Mouse (Mus musculus) brain, embryonic 18.5 days (tissue): Measurements from ENCODE around the gene Cfap69.
"Not testable (repeated sequence)": the region's sequence is repeated elsewhere in the genome, so short reads cannot be mapped to it uniquely, and the experiment has no call there.

Source experiments
- DNase-seq: peaks from one replicate; pipeline ENCODE4 v3.0.0-alpha.2; 2012; ENCODE audit warnings: low read depth, low spot score

Gene Cfap69

DNA sequence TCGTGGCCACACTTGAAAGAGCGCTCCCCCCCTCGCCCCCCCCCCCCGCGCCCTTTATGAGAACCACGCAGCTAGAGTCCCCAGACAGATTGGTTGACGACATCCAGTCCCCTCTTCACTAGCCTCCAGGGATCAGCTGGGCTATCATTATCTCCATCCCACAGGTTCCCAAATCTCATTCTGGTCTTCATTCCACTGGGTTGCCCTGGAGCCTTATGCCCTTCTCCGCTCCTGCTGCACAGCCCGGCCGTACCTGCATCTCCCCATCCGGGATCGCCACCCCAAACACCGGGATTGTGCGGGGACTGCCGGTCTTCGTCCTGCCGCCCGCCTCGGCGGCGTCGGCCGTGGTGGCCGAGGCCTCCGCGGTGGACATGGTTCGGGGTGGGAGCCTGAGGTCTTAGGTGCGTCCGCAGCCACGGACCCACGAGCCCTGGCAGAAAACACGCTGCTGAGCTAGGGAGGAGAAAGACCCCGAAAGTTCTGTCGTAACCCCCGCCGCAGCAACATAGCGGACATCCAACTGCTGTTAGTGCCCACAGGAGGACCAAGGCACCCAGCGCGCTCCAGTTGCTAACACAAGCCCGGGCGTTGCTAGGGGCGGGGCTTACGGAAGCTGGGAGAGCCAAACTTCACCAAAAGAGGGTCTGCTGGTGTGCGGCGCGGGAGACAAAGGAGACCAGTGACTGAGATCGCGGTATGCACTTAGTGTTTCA, at the start of gene Cfap69:
Cfap69 (minus strand) TSS at position 585 of the 716 bp plus-strand sequence.
- DNase-seq, result peak; percentile 83

GRCm38 (mm10) chr5:5711032-5711431, 47.0 kb upstream of the Cfap69 start:
- DNase-seq, result no peak

- no peak for DNase-seq
Observed at GRCm38 (mm10) chr5:5707341-5708278, 43.6 kb upstream of the Cfap69 start.

DNA sequence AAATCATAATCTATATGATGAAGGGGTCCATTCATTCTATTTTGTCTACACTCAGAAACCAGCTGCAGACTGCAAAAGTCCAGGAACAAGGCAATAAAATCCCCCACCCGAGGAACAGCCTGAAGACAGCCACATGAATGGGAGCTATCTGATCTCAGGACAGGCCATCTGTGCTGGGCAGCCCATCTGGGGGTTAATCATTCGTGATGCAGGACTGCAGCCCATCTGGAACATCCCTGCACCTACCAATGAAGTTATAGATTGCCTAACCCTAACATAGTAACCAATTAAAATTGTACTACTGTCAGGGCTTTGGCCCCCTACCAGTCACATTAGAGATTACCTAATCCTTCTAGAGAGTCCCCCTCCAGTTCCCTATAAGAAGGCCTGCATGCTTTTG, 41.0 kb upstream of the Cfap69 start:
- DNase-seq, result no peak

GRCm38 (mm10) chr5:5700386-5700785, 36.3 kb upstream of the Cfap69 start:
- no peak for DNase-seq

DNA sequence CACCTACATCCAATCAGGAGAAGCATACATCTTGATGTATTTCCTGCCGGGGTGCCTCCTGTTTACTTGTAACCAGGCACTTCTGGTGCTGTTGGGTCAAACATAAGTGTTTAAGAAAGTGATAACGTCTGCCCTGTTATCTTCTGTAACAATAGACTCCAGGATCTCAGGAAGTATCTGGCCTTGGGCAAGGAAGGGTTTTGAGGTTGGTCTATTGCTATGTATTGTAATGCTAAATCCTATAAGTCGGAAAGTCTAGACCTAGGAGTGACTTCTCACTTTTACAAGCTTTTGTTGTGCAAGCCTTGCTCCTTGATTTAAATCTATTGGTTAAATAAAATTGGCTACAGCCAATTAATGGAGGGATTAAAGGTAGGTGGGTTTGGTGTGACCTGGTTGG, 34.8 kb upstream of the Cfap69 start:
- DNase-seq, result no peak

- DNase-seq, result no peak
Observed at GRCm38 (mm10) chr5:5695401-5695942, 31.4 kb upstream of the Cfap69 start.

- DNase-seq, result peak; percentile 8
Observed at GRCm38 (mm10) chr5:5693956-5694653, 30.1 kb upstream of the Cfap69 start, which contains the start of gene Steap2. TSS of gene Steap2 (minus strand) at chr5:5694578.

DNA sequence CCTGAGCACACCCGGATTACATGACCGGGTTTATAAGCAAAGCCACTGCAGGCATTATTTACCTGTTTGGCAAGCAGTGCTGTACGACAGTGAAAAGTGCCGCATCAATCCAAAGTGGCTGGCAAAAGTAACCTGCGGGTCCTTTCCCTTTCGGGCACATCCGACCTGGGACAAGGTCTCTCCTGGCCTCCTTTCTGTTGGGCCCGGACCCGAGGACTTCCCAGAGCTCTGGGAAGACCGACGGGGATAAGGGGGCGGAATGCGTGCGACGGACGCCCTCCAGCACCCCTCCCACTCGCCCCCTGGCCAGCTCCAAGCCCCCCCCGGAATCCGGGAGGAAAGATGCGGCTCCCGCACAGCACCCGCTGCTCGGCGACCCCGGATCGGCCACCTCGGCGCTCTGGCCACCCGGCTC, 29.5 kb upstream of the Cfap69 start:
- no peak for DNase-seq

DNA sequence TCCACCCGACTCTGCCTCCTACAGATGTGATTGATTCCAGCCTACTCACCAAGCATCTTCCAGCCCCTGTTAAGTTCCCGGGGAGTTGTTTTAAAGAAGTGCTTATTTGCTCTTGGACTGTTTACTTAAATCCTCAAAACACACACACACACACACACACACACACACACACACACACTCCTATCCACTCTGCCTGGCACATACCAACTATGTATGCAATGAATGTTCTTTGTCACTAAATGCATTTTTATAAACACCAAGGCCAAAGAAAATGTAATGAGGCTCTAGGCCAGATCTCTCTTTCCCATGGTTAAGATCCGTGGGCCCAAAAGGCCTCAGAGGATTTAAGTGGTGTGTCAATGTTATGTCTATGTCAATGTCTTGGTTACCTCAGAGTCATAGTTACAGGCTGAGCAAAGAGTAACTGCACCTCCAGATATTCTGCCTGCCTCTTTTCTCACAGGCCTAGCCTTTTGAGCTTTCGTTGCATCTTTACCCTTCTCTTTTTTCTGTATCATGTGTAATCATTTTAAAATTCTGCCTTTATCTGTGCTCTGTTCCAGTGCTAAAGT, 28.2 kb upstream of the Cfap69 start:
- no peak for DNase-seq

DNA sequence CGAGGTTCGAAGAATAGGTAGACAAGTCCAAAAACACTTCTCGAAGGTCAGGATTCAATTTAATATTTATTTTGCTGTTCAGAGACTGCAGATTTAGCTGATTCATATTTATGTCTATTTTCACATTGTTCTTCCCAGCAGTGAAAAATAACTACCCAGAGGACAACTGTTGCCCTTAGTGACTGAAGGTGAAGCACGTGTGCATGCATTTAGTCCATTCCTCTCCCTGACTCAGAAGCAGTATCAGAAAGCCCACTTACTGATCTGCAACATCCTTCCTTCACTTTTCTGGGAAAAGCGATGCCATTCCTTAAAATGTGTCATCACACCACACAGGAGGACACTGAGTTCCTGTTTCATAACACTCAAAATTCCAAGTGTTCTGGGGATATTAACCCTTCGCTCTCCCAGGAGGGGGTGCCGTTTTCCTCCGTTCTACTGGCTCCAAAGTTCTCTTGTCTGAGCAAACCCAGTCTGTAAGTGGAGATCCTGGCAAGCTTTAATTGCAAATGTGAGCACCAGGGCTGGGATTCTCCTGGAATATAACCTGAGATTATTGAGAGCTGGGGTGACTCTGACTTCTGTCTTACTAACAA, 25.0 kb upstream of the Cfap69 start:
- DNase-seq, result no peak

DNA sequence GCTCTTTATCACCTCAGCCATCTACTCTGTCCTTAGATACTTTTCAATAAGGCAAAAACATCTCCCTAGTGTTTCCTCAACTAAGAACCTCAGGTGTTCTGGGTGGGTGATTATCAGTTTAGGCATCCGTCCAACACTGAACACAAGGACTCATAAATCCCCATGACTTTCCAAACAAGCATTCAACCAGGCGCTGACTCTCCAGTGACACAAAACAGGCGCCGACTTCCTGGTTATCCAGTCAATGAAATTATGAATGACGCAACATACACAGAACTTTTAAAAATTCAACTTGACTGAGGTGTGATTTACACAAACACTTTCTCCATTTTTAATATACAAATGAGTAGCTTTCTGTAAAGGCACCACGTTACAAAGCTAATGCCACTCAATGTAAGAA, 24.2 kb upstream of the Cfap69 start:
- DNase-seq, result no peak

DNA sequence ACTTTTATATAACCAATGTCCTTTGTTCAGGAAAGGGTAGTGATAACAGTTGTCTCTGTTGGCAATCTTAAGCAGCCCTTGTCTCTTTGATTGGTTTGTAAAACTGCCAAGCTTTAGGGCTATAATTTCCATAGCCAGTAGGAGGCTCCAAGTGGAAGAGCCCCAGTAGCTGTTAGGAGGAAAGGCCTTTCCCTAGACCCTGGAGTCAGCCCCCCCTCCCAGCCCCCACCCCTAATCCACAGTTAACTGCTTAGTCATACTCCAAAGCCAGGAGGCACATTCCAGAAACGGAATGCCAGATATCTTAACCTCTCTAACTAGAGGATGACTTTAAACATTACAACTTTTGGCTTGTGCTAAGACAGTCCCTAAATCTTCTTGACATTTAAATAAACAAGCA, 22.9 kb upstream of the Cfap69 start:
- DNase-seq, result no peak

- not testable (repeated sequence) for DNase-seq
Observed at GRCm38 (mm10) chr5:5684946-5685345, 20.9 kb upstream of the Cfap69 start.

DNA sequence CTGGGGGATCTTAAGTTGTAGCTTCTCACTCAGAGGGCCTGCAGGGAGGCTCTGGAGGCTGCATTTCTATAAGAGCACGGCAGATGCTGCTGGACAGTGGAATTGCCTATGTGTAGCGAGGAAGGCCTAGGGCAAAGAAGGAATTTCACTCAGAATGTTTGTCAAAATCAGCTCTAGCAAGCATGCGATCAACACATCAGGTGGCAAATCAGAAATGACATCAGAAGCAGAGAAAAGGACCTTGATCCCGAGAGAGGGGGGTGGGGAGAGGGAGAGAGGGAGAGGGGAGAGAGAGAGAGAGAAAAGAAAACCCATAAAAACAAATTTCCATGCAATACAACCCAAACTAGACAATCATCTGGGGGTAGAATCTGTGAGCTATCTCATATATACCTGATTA, 19.3 kb upstream of the Cfap69 start:
- no peak for DNase-seq

- DNase-seq, result no peak
Observed at GRCm38 (mm10) chr5:5679459-5679858, 15.4 kb upstream of the Cfap69 start.

- no peak for DNase-seq
Observed at GRCm38 (mm10) chr5:5676082-5676481, 12.0 kb upstream of the Cfap69 start.

- DNase-seq, result no peak
Observed at GRCm38 (mm10) chr5:5668920-5669319, 4.9 kb upstream of the Cfap69 start.

DNA sequence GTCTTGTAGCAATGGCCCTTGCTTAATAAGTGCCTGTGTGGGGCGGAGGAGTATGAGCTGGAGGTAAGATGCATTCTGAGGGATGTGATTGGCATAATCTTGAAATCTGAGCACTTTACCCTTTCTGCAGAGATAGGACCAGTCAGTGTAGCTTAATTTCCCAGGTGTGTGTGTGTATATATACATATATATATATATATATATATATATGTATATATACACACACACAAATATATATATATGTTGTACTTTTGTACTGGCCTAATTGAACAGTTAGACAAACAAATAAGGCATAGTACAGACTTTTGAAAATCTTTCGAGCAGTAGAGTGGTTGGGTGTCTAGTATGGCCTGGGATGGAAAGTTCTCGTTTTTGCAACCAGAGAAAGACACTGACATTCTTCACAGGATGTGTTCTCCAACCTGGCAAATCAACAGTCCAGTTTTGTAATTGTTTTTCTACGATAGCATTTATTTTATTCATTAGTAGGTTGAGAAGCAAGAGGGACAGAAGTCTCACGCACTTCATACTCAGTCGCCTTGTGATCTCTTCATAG, 410 bp upstream of the Cfap69 start:
- DNase-seq, result no peak

- DNase-seq, result no peak
Observed at GRCm38 (mm10) chr5:5663057-5663456, 982 bp downstream of the Cfap69 start.

- no peak for DNase-seq
Observed at GRCm38 (mm10) chr5:5658680-5659079, 5.4 kb downstream of the Cfap69 start.
